Mouse (Mus musculus): ENCODE results near the gene Frmpd2. TPM values are rescaled to one million over a fixed set of nuclear protein-coding genes. Genes with fewer than 3 reads are reported as not detected.
"Not testable (repeated sequence)": the region's sequence is repeated elsewhere in the genome, so short reads cannot be mapped to it uniquely, and the experiment has no call there.

The Frmpd2 gene
- 1 to 10 TPM in 1 of 2 experiments, under 1 TPM in 1; 0.46 to 1.6 TPM for total RNA-seq (2021)

GRCm38 (mm10) chr14:33471331-33471730, at the start of gene Frmpd2:
TSS of gene Frmpd2 (plus strand) at chr14:33471696.
- DNase-seq, result no peak
- intact Hi-C loops (cut with DNase I), result no loop called here

- DNase-seq, result no peak
- intact Hi-C loops (cut with DNase I), result no loop called here
Observed at GRCm38 (mm10) chr14:33423003-33423402, 48.5 kb upstream of the Frmpd2 start.

- intact Hi-C loops (cut with DNase I), result no loop called here
- no peak for DNase-seq
Observed at GRCm38 (mm10) chr14:33424124-33424523, 47.4 kb upstream of the Frmpd2 start.

GRCm38 (mm10) chr14:33432485-33432884, 39.0 kb upstream of the Frmpd2 start:
- intact Hi-C loops (cut with DNase I); DNase-seq: not testable (repeated sequence)

- no peak for DNase-seq
- intact Hi-C loops (cut with DNase I), result loop anchor here (10.0 kb wide), 1 partner anchor 81 kb away; no protein-coding TSS in a partner anchor
Observed at GRCm38 (mm10) chr14:33443780-33444179, 27.7 kb upstream of the Frmpd2 start.

GRCm38 (mm10) chr14:33445962-33446361, 25.5 kb upstream of the Frmpd2 start:
- intact Hi-C loops (cut with DNase I), result loop anchor here (10.0 kb wide), 1 partner anchor 79 kb away; no protein-coding TSS in a partner anchor
- no peak for DNase-seq

- intact Hi-C loops (cut with DNase I), result loop anchor here (10.0 kb wide), 1 partner anchor 78 kb away; no protein-coding TSS in a partner anchor
- no peak for DNase-seq
Observed at GRCm38 (mm10) chr14:33446561-33447023, 24.9 kb upstream of the Frmpd2 start.

GRCm38 (mm10) chr14:33447027-33447569, 24.4 kb upstream of the Frmpd2 start, which contains the start of gene Mapk8:
TSS of gene Mapk8 (minus strand) at chr14:33447158.
- peak; percentile 98 for DNase-seq
- intact Hi-C loops (cut with DNase I), result loop anchor here (10.0 kb wide), 1 partner anchor 78 kb away; no protein-coding TSS in a partner anchor

- intact Hi-C loops (cut with DNase I), result loop anchor here (10.0 kb wide), 1 partner anchor 77 kb away; no protein-coding TSS in a partner anchor
- no peak for DNase-seq
Observed at GRCm38 (mm10) chr14:33448276-33448675, 23.2 kb upstream of the Frmpd2 start.

GRCm38 (mm10) chr14:33449296-33449840, 22.1 kb upstream of the Frmpd2 start:
- intact Hi-C loops (cut with DNase I), result loop anchor here (10.0 kb wide), 1 partner anchor 75 kb away; no protein-coding TSS in a partner anchor
- DNase-seq, result no peak

GRCm38 (mm10) chr14:33450331-33450730, 21.2 kb upstream of the Frmpd2 start:
- no peak for DNase-seq
- intact Hi-C loops (cut with DNase I), result no loop called here

- DNase-seq, result no peak
- intact Hi-C loops (cut with DNase I), result no loop called here
Observed at GRCm38 (mm10) chr14:33463658-33464057, 7.8 kb upstream of the Frmpd2 start.

GRCm38 (mm10) chr14:33467766-33468165, 3.7 kb upstream of the Frmpd2 start:
- DNase-seq, result no peak
- intact Hi-C loops (cut with DNase I), result no loop called here

- no peak for DNase-seq
- intact Hi-C loops (cut with DNase I), result no loop called here
Observed at GRCm38 (mm10) chr14:33474461-33474860, 3.0 kb downstream of the Frmpd2 start.

- intact Hi-C loops (cut with DNase I), result no loop called here
- no peak for DNase-seq
Observed at GRCm38 (mm10) chr14:33476094-33476760, 4.7 kb downstream of the Frmpd2 start.

GRCm38 (mm10) chr14:33481991-33482390, 10.5 kb downstream of the Frmpd2 start:
- no peak for DNase-seq
- intact Hi-C loops (cut with DNase I), result no loop called here

GRCm38 (mm10) chr14:33487805-33488550, 16.5 kb downstream of the Frmpd2 start:
- intact Hi-C loops (cut with DNase I), result no loop called here
- DNase-seq, result peak; percentile 48

GRCm38 (mm10) chr14:33495226-33495625, 23.7 kb downstream of the Frmpd2 start:
- DNase-seq, result no peak
- intact Hi-C loops (cut with DNase I), result no loop called here

GRCm38 (mm10) chr14:33497418-33497817, 25.9 kb downstream of the Frmpd2 start:
- no peak for DNase-seq
- intact Hi-C loops (cut with DNase I), result no loop called here

GRCm38 (mm10) chr14:33498849-33499248, 27.4 kb downstream of the Frmpd2 start:
- intact Hi-C loops (cut with DNase I), result no loop called here
- DNase-seq, result no peak

GRCm38 (mm10) chr14:33500631-33501030, 29.1 kb downstream of the Frmpd2 start:
- peak; percentile 50 for DNase-seq

More at GRCm38 (mm10) chr14:33500631-33501030, 29.1 kb downstream of the Frmpd2 start:
- intact Hi-C loops (cut with DNase I), result no loop called here
